In the genomic region with DNA sequence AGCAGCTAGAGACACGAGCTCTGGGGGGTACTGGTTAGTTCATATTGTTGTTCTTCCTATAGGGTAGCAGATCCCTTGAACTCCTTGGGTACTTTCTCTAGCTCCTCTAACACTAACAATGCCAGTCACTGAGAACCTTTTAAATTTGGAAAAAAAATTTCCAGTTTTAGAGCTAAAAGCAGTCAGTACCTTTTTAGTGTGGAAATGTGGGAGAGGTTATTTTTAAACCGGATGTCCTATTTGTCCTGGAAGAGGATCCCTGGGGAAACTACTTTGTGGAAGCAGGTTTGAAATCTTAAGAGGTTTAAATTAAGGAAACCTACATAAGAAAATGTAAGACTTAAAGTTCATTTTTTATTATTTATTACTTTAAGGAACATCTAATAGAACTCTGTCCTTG, we compare ENCODE assay signal across 34 mouse cellular contexts.
"Had no signal": no experiment of that assay in that cellular context is flagged by ENCODE, and none has a peak within 500 bp of the region (broad histone marks: within the 10 kb centered on the region; RNA-seq: fewer than 3 reads in every experiment).

No protein-coding gene starts in this region.

- H3K27me3 ChIP-seq: heart, embryonic 12.5 days; heart, embryonic 13.5 days; heart, embryonic 15.5 days; hindbrain, embryonic 12.5 days; hindbrain, embryonic 13.5 days; hindbrain, embryonic 15.5 days; intestine, embryonic 15.5 days; kidney, embryonic 15.5 days had no signal

- H3K9ac ChIP-seq: heart, embryonic 12.5 days; heart, embryonic 13.5 days; heart, embryonic 15.5 days; hindbrain, embryonic 12.5 days; hindbrain, embryonic 13.5 days; hindbrain, embryonic 14.5 days; hindbrain, embryonic 15.5 days; intestine, embryonic 15.5 days; kidney, embryonic 15.5 days had no signal

- H3K27ac ChIP-seq: heart, embryonic 13.5 days; heart, embryonic 15.5 days; hindbrain, embryonic 10.5 days; hindbrain, embryonic 12.5 days; hindbrain, embryonic 13.5 days; hindbrain, embryonic 14.5 days; hindbrain, embryonic 15.5 days; hindbrain, postnatal 0 days; intestine, embryonic 15.5 days; kidney, embryonic 15.5 days; kidney, postnatal 0 days; layer of hippocampus, adult 2 months had no signal

- DNase-seq: heart, postnatal 10 days; heart, postnatal 14 days; heart, postnatal 36 days; heart, postnatal 4 days; kidney, adult 11 months; kidney, adult 18-20 months; kidney, adult 2 months; kidney, adult 8-10 months; kidney, adult 9 months; kidney, postnatal 10 days; kidney, postnatal 14 days; kidney, postnatal 25 days; kidney, postnatal 36 days; kidney, postnatal 4 days; layer of hippocampus, adult 9-11 months; layer of hippocampus, postnatal 36 days had no signal

- H3K9me3 ChIP-seq: heart, embryonic 13.5 days; heart, embryonic 15.5 days; hindbrain, embryonic 10.5 days; hindbrain, embryonic 12.5 days; hindbrain, embryonic 13.5 days; hindbrain, embryonic 15.5 days; intestine, embryonic 15.5 days; kidney, embryonic 15.5 days had no signal

- ATAC-seq: hindbrain, embryonic 16.5 days; hindbrain, postnatal 0 days; inflammation-experienced regulatory T-cells, adult 6 months; intestine, embryonic 15.5 days; intestine, embryonic 16.5 days; intestine, postnatal 0 days had no signal

- H3K4me2 ChIP-seq: heart, embryonic 12.5 days; heart, embryonic 13.5 days; heart, embryonic 15.5 days; hindbrain, embryonic 12.5 days; hindbrain, embryonic 13.5 days; hindbrain, embryonic 14.5 days; hindbrain, embryonic 15.5 days; intestine, embryonic 15.5 days; kidney, embryonic 15.5 days had no signal

- H3K4me3 ChIP-seq: heart, embryonic 12.5 days; heart, embryonic 13.5 days; heart, embryonic 15.5 days; hindbrain, embryonic 10.5 days; hindbrain, embryonic 12.5 days; hindbrain, embryonic 13.5 days; hindbrain, embryonic 15.5 days; intestine, embryonic 15.5 days; kidney, embryonic 15.5 days; layer of hippocampus, adult 2 months; left cerebral cortex, adult 2 months had no signal

- H3K36me3 ChIP-seq: heart, embryonic 15.5 days; hindbrain, embryonic 12.5 days; hindbrain, embryonic 13.5 days; hindbrain, embryonic 15.5 days; intestine, embryonic 15.5 days had no signal

- H3K4me1 ChIP-seq: hindbrain, embryonic 10.5 days; hindbrain, embryonic 12.5 days; hindbrain, embryonic 13.5 days; hindbrain, embryonic 15.5 days; intestine, embryonic 15.5 days; kidney, embryonic 15.5 days had no signal
